Mouse (Mus musculus): ENCODE measurements at regions not wholly inside any gene's neighbourhood (a gene's known extent, or its start where the extent isn't known, plus 50 kb on each side); places are given as distances from the start of the nearest gene placed in this dataset.

GRCm38 (mm10) chr5:64736985-64737384, 66.2 kb upstream of the Klf3 start:
- TF ChIP-seq CTCF (IDR thresholded peaks at IDR 0.05; ENCODE audit: control insufficient read depth, insufficient read depth, insufficient read length): no peak
- no peak for TF ChIP-seq FOSL1 (IDR thresholded peaks at IDR 0.05; ENCODE audit: insufficient read depth, low read length, poor library complexity, severe bottlenecking)
- TF ChIP-seq USF1 (IDR thresholded peaks at IDR 0.05; ENCODE audit: low read depth): no peak
- TF ChIP-seq MAX (IDR thresholded peaks at IDR 0.05): no peak
- no peak for TF ChIP-seq MYOD1 (IDR thresholded peaks at IDR 0.05; ENCODE audit: control insufficient read depth, insufficient read length, low read depth)
- TF ChIP-seq MYOG (IDR thresholded peaks at IDR 0.05; ENCODE audit: control insufficient read depth, extremely low read depth, insufficient read length): no peak
- no peak for TF ChIP-seq CEBPB (IDR thresholded peaks at IDR 0.05; ENCODE audit: low read depth)
